Mouse (Mus musculus) spleen, adult 2 months (tissue): ENCODE measurements around the gene Slc31a1.

ENCODE experiments used
- CTCF ChIP-seq: fragments of 200-500 bp; IDR thresholded peaks from 2 replicates; pipeline ENCODE4 v1.5.1; 2011; ENCODE audit warnings: mild to moderate bottlenecking, inconsistent platforms; ENCODE audit not compliant: insufficient read depth, insufficient read length, insufficient replicate concordance; ENCODE audit errors: extremely low read depth
- POLR2A ChIP-seq: fragments of 200-500 bp; IDR thresholded peaks from 2 replicates; pipeline ENCODE4 v1.6.1; 2011; ENCODE audit warnings: low read depth, low read length, inconsistent platforms

- TF ChIP-seq CTCF, result no peak
- TF ChIP-seq POLR2A, result no peak
These were observed 32.9 kb downstream of the Slc31a1 start for GRCm38 (mm10) chr4:62393459-62393858.
